Mouse (Mus musculus): ENCODE data around the gene Ube3a. TPM values are rescaled to one million over a fixed set of nuclear protein-coding genes. Genes with fewer than 3 reads are reported as not detected.
A peak's percentile ranks its signal among the peaks of the same experiment; 100 is the strongest.

Gene Ube3a
- 100 to 1,000 TPM; 130 to 138 TPM for total RNA-seq (2021)
- long read RNA-seq, experiment 1, full-length matches to known transcripts, result 52 of 70 reads
- long read RNA-seq, experiment 1, partial matches to known transcripts, result 5 of 70 reads
- long read RNA-seq, experiment 1, other reads (novel, unspliced or antisense), result 13 of 70 reads
- long read RNA-seq, experiment 2, full-length matches to known transcripts, result 63 of 91 reads
- long read RNA-seq, experiment 2, partial matches to known transcripts, result 7 of 91 reads
- long read RNA-seq, experiment 2, other reads (novel, unspliced or antisense), result 21 of 91 reads

- peak; percentile 97 to 98 for DNase-seq (ENCODE audit: low spot score in 2 of 2)
Observed at GRCm38 (mm10) chr7:59228045-59228865, at the start of gene Ube3a. Ube3a (plus strand) TSS chr7:59228750.

GRCm38 (mm10) chr7:59192831-59193230 is 35.7 kb upstream of the Ube3a start:
- DNase-seq (ENCODE audit: low spot score in 2 of 2), result no peak

GRCm38 (mm10) chr7:59214911-59215310 is 13.6 kb upstream of the Ube3a start:
- DNase-seq (ENCODE audit: low spot score in 2 of 2), result no peak

- DNase-seq (ENCODE audit: low spot score in 2 of 2), result no peak
Observed at GRCm38 (mm10) chr7:59221244-59221643, 7.3 kb upstream of the Ube3a start.

- DNase-seq (ENCODE audit: low spot score in 2 of 2), result no peak
Observed at GRCm38 (mm10) chr7:59228866-59229182, 274 bp downstream of the Ube3a start.

GRCm38 (mm10) chr7:59229183-59229911 is 797 bp downstream of the Ube3a start:
- peak; percentile 61 to 80 for DNase-seq (ENCODE audit: low spot score in 2 of 2)

GRCm38 (mm10) chr7:59230304-59230703 is 1.8 kb downstream of the Ube3a start:
- DNase-seq (ENCODE audit: low spot score in 2 of 2), result no peak

GRCm38 (mm10) chr7:59230768-59231167 is 2.2 kb downstream of the Ube3a start:
- no peak for DNase-seq (ENCODE audit: low spot score in 2 of 2)

- no peak for DNase-seq (ENCODE audit: low spot score in 2 of 2)
Observed at GRCm38 (mm10) chr7:59231960-59232359, 3.4 kb downstream of the Ube3a start.

- DNase-seq (ENCODE audit: low spot score in 2 of 2), result no peak
Observed at GRCm38 (mm10) chr7:59234773-59235401, 6.3 kb downstream of the Ube3a start.

- no peak for DNase-seq (ENCODE audit: low spot score in 2 of 2)
Observed at GRCm38 (mm10) chr7:59243257-59243656, 14.7 kb downstream of the Ube3a start.

- no peak for DNase-seq (ENCODE audit: low spot score in 2 of 2)
Observed at GRCm38 (mm10) chr7:59245541-59245940, 17.0 kb downstream of the Ube3a start.

- DNase-seq (ENCODE audit: low spot score in 2 of 2), result no peak
Observed at GRCm38 (mm10) chr7:59253373-59253772, 24.8 kb downstream of the Ube3a start.

- no peak for DNase-seq (ENCODE audit: low spot score in 2 of 2)
Observed at GRCm38 (mm10) chr7:59265538-59265937, 37.0 kb downstream of the Ube3a start.

- no peak for DNase-seq (ENCODE audit: low spot score in 2 of 2)
Observed at GRCm38 (mm10) chr7:59271775-59272174, 43.2 kb downstream of the Ube3a start.

- DNase-seq (ENCODE audit: low spot score in 2 of 2), result no peak
Observed at GRCm38 (mm10) chr7:59312576-59312975, 84.0 kb downstream of the Ube3a start.

- no peak for DNase-seq (ENCODE audit: low spot score in 2 of 2)
Observed at GRCm38 (mm10) chr7:59322759-59323158, 94.2 kb downstream of the Ube3a start.

Data from layer of hippocampus, postnatal 14 days (tissue).